Mouse (Mus musculus) heart, postnatal 36 days (tissue): ENCODE data around the gene Hspa1a. TPM values are rescaled to one million over a fixed set of nuclear protein-coding genes. Genes with fewer than 3 reads are reported as not detected.

ENCODE experiments used
- DNase-seq, 2 experiments: peaks; one replicate each; pipeline ENCODE4 v3.0.0; 2021 to 2022
- intact Hi-C: fragments of 180-260 bp; cut with DNase I; formaldehyde crosslinking; loops from one replicate; pipeline ENCODE4 v1.15.1; 2025
- total RNA-seq, 2 experiments: library from RNA; stranded (reverse); gene quantifications; 2 replicates each; pipeline ENCODE4 v1.2.3; 2021

Hspa1a gene
- total RNA-seq, 2 experiments from 2014 or later: 4.2 to 4.6 TPM

DNA sequence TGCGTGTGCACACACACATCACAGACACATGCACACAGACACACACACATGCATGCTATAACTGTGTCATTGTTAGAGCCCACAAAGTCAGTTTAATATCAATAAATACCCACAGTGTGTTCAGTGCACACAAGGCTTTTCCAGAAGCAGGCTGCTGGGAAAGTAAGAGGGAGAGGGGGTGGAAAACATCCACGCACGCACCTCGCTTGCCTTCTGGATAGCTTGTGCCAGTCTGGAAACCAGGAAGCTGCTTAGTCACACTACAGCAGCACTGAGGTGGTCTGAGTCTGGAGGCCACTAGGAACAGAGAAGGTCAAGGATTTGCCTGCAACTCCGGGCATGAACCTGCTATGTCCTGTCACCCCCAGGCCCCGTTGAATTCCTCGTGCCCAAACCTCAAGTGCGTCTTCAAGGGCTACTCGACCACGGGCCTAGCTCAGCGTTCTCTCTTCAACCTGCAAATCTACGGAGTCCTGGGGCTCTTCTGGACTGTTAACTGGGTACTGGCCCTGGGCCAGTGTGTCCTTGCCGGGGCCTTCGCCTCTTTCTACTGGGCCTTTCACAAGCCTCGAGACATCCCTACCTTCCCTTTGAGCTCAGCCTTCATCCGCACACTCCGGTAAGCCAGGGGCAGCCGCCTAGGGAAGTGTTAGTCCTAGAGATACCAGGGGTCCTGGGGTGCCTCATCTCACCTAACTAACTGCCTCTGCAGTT lies 44.5 kb downstream of the Hspa1a start:
- no peak for DNase-seq
- intact Hi-C loops: no loop called here

DNA sequence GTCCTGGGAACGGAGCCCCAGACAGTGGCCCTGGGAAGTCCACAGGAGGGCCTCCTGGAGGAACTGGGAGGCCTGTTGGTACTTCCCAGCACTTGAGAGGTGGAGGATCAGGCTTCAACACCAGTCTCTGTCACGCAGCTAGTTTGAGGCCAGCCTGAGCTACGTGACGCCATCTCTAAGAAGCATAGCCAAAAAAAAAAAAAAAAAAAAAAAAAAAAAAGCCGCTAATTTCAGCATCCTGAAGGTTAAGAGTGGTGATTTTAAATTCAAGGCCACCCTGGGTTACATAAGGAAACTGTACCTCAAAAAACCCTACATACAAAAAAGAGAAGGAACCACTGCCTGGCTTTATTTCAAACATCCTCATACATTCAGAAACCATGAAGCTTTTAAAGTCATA lies 47.7 kb downstream of the Hspa1a start:
- intact Hi-C loops: no loop called here
- DNase-seq: no peak

DNA sequence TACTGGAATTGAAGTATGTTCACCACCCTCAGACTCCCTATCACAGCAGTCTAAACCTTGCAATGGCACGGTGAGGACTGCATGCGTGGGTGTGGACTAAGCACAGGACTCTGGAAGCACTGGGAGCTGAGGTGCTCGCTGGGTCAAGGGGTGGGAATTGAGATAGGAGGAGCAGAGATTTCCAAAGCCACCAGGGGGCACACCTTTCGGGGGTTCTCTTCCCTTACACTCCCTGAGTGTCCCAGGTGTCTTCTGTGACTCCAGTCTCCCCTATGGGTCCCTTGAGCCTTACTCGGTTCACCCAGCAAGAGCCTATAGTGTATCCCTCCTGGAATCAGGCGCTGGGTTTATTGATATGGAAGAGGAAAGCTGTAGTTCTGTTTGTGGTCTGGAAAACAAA lies 49.0 kb downstream of the Hspa1a start:
- intact Hi-C loops: no loop called here

More for the DNA sequence above, 49.0 kb downstream of the Hspa1a start:
- no peak for DNase-seq

Other genes with a start within 250 kb of the Hspa1a start
- gene C4b, start 228.3 kb downstream of the Hspa1a start, total RNA-seq: 10 to 100 TPM; 22.8 to 24.7 TPM
- not detected for gene Cyp21a1, start 167.6 kb downstream of the Hspa1a start, total RNA-seq
- gene Stk19, start 135.2 kb downstream of the Hspa1a start, total RNA-seq: 10 to 100 TPM in 1 of 2 experiments, 1 to 10 TPM in 1; 10.0 to 11.1 TPM
- gene Dxo, start 135.1 kb downstream of the Hspa1a start, total RNA-seq: 10 to 100 TPM; 12.4 to 17.3 TPM
- 10 to 100 TPM; 22.6 to 24.5 TPM for gene Skiv2l, start 121.9 kb downstream of the Hspa1a start, total RNA-seq
- gene Nelfe, start 121.8 kb downstream of the Hspa1a start, total RNA-seq: 10 to 100 TPM; 13.7 to 15.3 TPM
- 1 to 10 TPM; 4.4 to 7.5 TPM for gene Cfb, start 109.6 kb downstream of the Hspa1a start, total RNA-seq
- gene Zbtb12, start 92.7 kb downstream of the Hspa1a start, total RNA-seq: 1 to 10 TPM; 7.5 to 7.7 TPM
- not detected for gene Gm20547, start 90.1 kb downstream of the Hspa1a start, total RNA-seq
- 1 to 10 TPM; 3.1 to 4.4 TPM for gene C2, start 73.9 kb downstream of the Hspa1a start, total RNA-seq
- 10 to 100 TPM; 44.6 to 49.8 TPM for gene Ehmt2, start 73.7 kb downstream of the Hspa1a start, total RNA-seq
- gene Slc44a4, start 57.7 kb downstream of the Hspa1a start, total RNA-seq: not detected
- 10 to 100 TPM; 13.2 to 16.5 TPM for gene Neu1, start 40.9 kb downstream of the Hspa1a start, total RNA-seq
- gene Hspa1b, start 12.9 kb downstream of the Hspa1a start, total RNA-seq: 1 to 10 TPM; 2.8 to 4.5 TPM
- gene Gm20481, start 2.2 kb downstream of the Hspa1a start, total RNA-seq: not detected
- gene Hspa1l, start 547 bp upstream of the Hspa1a start, total RNA-seq: 1 to 10 TPM; 7.8 to 9.2 TPM
- 10 to 100 TPM; 16.0 to 17.4 TPM for gene Lsm2, start 9.7 kb upstream of the Hspa1a start, total RNA-seq
- 10 to 100 TPM; 26.7 to 27.4 TPM for gene Vars, start 28.8 kb upstream of the Hspa1a start, total RNA-seq
- 1 to 10 TPM; 8.4 to 9.3 TPM for gene Vwa7, start 44.4 kb upstream of the Hspa1a start, total RNA-seq
- gene Sapcd1, start 55.9 kb upstream of the Hspa1a start, total RNA-seq: not detected
- under 1 TPM; 0.25 to 0.70 TPM for gene Msh5, start 74.6 kb upstream of the Hspa1a start, total RNA-seq
- gene Clic1, start 77.8 kb upstream of the Hspa1a start, total RNA-seq: 10 to 100 TPM; 41.7 to 44.0 TPM
- gene Ddah2, start 86.9 kb upstream of the Hspa1a start, total RNA-seq: 10 to 100 TPM; 27.5 to 27.6 TPM
- under 1 TPM in 1 of 2 experiments, not detected in 1; 0.56 TPM for gene Ly6g6c, start 93.2 kb upstream of the Hspa1a start, total RNA-seq
- gene Mpig6b, start 94.0 kb upstream of the Hspa1a start, total RNA-seq: under 1 TPM; 0.42 to 0.49 TPM
- gene Ly6g6e, start 104.7 kb upstream of the Hspa1a start, total RNA-seq: not detected
- gene Ly6g6d, start 105.9 kb upstream of the Hspa1a start, total RNA-seq: under 1 TPM; 0.70 to 0.80 TPM
- not detected for gene Ly6g6f, start 113.5 kb upstream of the Hspa1a start, total RNA-seq
- 10 to 100 TPM; 54.6 to 61.1 TPM for gene Abhd16a, start 117.1 kb upstream of the Hspa1a start, total RNA-seq
- gene Ly6g5c, start 136.1 kb upstream of the Hspa1a start, total RNA-seq: not detected
- gene Ly6g5b, start 143.3 kb upstream of the Hspa1a start, total RNA-seq: not detected
- 1 to 10 TPM; 8.0 to 9.6 TPM for gene Gpank1, start 149.3 kb upstream of the Hspa1a start, total RNA-seq
- gene Csnk2b, start 149.9 kb upstream of the Hspa1a start, total RNA-seq: 100 to 1,000 TPM; 163 to 164 TPM
- 10 to 100 TPM; 25.7 to 26.4 TPM for gene D17H6S53E, start 154.2 kb upstream of the Hspa1a start, total RNA-seq
- gene Apom, start 159.9 kb upstream of the Hspa1a start, total RNA-seq: not detected
- gene Bag6, start 163.0 kb upstream of the Hspa1a start, total RNA-seq: 100 to 1,000 TPM; 243 to 268 TPM
- gene Prrc2a, start 192.7 kb upstream of the Hspa1a start, total RNA-seq: 100 to 1,000 TPM; 122 to 127 TPM
- 1 to 10 TPM; 2.0 to 6.2 TPM for gene Aif1, start 203.9 kb upstream of the Hspa1a start, total RNA-seq
- 1 to 10 TPM; 3.3 to 3.7 TPM for gene Lst1, start 216.3 kb upstream of the Hspa1a start, total RNA-seq
- gene Ltb, start 222.3 kb upstream of the Hspa1a start, total RNA-seq: 1 to 10 TPM; 1.0 to 1.6 TPM
- gene Tnf, start 229.9 kb upstream of the Hspa1a start, total RNA-seq: under 1 TPM; 0.53 to 0.57 TPM
- gene Lta, start 233.2 kb upstream of the Hspa1a start, total RNA-seq: under 1 TPM in 1 of 2 experiments, not detected in 1; 0.19 TPM
- not detected for gene Gm16181, start 248.7 kb upstream of the Hspa1a start, total RNA-seq